Comparison of ENCODE assay signal across 9 mouse cellular contexts in the genomic region with DNA sequence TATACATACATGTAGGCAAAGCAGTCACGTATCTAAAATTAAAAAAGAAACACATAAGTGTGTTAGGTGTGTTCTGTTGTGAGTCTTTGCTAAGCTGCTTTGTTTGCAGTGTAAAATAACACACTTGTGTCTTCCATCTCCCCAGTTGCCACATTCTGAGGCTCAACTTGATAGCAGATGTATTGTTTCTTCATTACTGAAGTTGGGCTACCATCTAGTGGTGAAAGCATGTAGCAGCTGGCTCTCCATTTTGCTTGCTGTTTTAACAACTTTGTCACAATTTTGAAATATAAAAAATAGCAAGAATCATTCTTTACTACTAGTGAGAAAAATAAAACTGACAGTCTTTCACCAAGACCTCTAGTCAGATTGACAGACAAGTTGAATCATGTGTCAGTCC.
DNase-seq lines count a peak whose midpoint lies in the region; ATAC-seq and TF ChIP-seq lines count a peak whose summit lies in the region.
"Had no signal": no experiment of that assay in that cellular context is flagged by ENCODE, and none has a peak within 500 bp of the region (broad histone marks: within the 10 kb centered on the region; RNA-seq: fewer than 3 reads in every experiment).

No protein-coding gene starts in this region.

- WGBS in hindbrain, embryonic 14.5 days: 89% methylated on average over 1 of the region's 1 CpGs
- 89% methylated on average over 1 of the region's 1 CpGs for WGBS in hindbrain, embryonic 16.5 days
- WGBS in lung, embryonic 14.5 days: 97% methylated on average over 1 of the region's 1 CpGs

- TF ChIP-seq CTCF in C2C12 (IDR thresholded peaks at IDR 0.05; ENCODE audit: control insufficient read depth, insufficient read depth, insufficient read length): peak; percentile 7
- peak; percentile 61 for TF ChIP-seq CTCF in cortical plate, adult 2 months (IDR thresholded peaks at IDR 0.05; ENCODE audit: extremely low read depth, insufficient read depth, low read length)
- peak; percentile 72 for TF ChIP-seq CTCF in lung, embryonic 14.5 days (IDR thresholded peaks at IDR 0.05; ENCODE audit: low read depth)

- no peaks in the 10 kb centered on the region for H3K4me1 ChIP-seq in hindbrain, embryonic 14.5 days (replicated peaks; ENCODE audit: control insufficient read depth, insufficient read depth, low read length)
- H3K4me1 ChIP-seq in hindbrain, embryonic 16.5 days (ENCODE audit: control insufficient read depth, insufficient read depth, low read depth, low read length): no peaks in the 10 kb centered on the region
- H3K4me1 ChIP-seq in cortical plate, adult 2 months (ENCODE audit: control insufficient read depth, insufficient read depth, low read length): no peaks in the 10 kb centered on the region
- H3K4me1 ChIP-seq in lung, embryonic 14.5 days (ENCODE audit: insufficient read depth): no peaks in the 10 kb centered on the region
- H3K4me1 ChIP-seq: liver, embryonic 15.5 days had no signal

- no peaks in the 10 kb centered on the region for H3K79me2 ChIP-seq in C2C12 (ENCODE audit: control insufficient read depth, insufficient read depth)

- H3K4me3 ChIP-seq in hindbrain, embryonic 14.5 days (replicated peaks; ENCODE audit: low read length): no peak overlapping the region
- H3K4me3 ChIP-seq in hindbrain, embryonic 16.5 days (ENCODE audit: low read length): no peak overlapping the region
- H3K4me3 ChIP-seq in C2C12 (ENCODE audit: insufficient read depth, poor library complexity, severe bottlenecking): no peak overlapping the region
- H3K4me3 ChIP-seq in cortical plate, adult 2 months (ENCODE audit: insufficient read depth, low read length): no peak overlapping the region
- no peak overlapping the region for H3K4me3 ChIP-seq in lung, embryonic 14.5 days (ENCODE audit: low read depth, low read length)
- H3K4me3 ChIP-seq: liver, embryonic 15.5 days had no signal

- peak; percentile 70 for DNase-seq in hindbrain, embryonic 14.5 days (ENCODE audit: low spot score)
- DNase-seq in NIH3T3 (ENCODE audit: low read depth): peak; percentile 69
- DNase-seq in lung, embryonic 14.5 days: peak; percentile 78
- no peak for DNase-seq in yolk sac, embryonic 10.5 days (ENCODE audit: low spot score)

- H3K9ac ChIP-seq in hindbrain, embryonic 14.5 days: no peak overlapping the region
- H3K9ac ChIP-seq in hindbrain, embryonic 16.5 days (ENCODE audit: low read depth, low read length): no peak overlapping the region
- no peak overlapping the region for H3K9ac ChIP-seq in lung, embryonic 14.5 days
- H3K9ac ChIP-seq: liver, embryonic 15.5 days had no signal

- ATAC-seq in hindbrain, embryonic 14.5 days (ENCODE audit: low FRiP score): no peak
- no peak for ATAC-seq in hindbrain, embryonic 16.5 days
- ATAC-seq in lung, embryonic 14.5 days (ENCODE audit: insufficient read depth): no peak
- ATAC-seq in erythroid progenitor cell, adult 5-6 weeks (replicated peaks; ENCODE audit: low FRiP score, poor library complexity, severe bottlenecking): no peak

- no peaks in the 10 kb centered on the region for H3K9me3 ChIP-seq in hindbrain, embryonic 14.5 days (ENCODE audit: control insufficient read depth, low read length)
- no peaks in the 10 kb centered on the region for H3K9me3 ChIP-seq in hindbrain, embryonic 16.5 days (ENCODE audit: control insufficient read depth, low read length)
- H3K9me3 ChIP-seq in lung, embryonic 14.5 days (ENCODE audit: low read depth, low read length): no peaks in the 10 kb centered on the region; the same call in 1 of the 2 replicates
- H3K9me3 ChIP-seq: liver, embryonic 15.5 days had no signal

- H3ac ChIP-seq in C2C12 (ENCODE audit: control insufficient read depth, insufficient read length, low read depth): no peak overlapping the region

- H3K36me3 ChIP-seq in hindbrain, embryonic 14.5 days (replicated peaks; ENCODE audit: control insufficient read depth, insufficient read depth): peaks cover 3% of the 10 kb centered on the region; the same call in 1 of the 2 replicates
- no peaks in the 10 kb centered on the region for H3K36me3 ChIP-seq in hindbrain, embryonic 16.5 days (ENCODE audit: control insufficient read depth, insufficient read depth, low read length)
- H3K36me3 ChIP-seq in C2C12 (ENCODE audit: control insufficient read depth, insufficient read depth): no peaks in the 10 kb centered on the region
- H3K36me3 ChIP-seq in lung, embryonic 14.5 days (ENCODE audit: insufficient read depth): 0 out of 2 replicates have a peak, but pooled peaks cover 4% of the 10 kb centered on the region
- H3K36me3 ChIP-seq: liver, embryonic 15.5 days had no signal

- no peak overlapping the region for H3K27ac ChIP-seq in hindbrain, embryonic 14.5 days
- H3K27ac ChIP-seq in hindbrain, embryonic 16.5 days (ENCODE audit: low read depth, low read length): no peak overlapping the region
- H3K27ac ChIP-seq in cortical plate, adult 2 months (ENCODE audit: insufficient read depth, low read length): no peak overlapping the region
- H3K27ac ChIP-seq in lung, embryonic 14.5 days (ENCODE audit: low read depth): no peak overlapping the region
- H3K27ac ChIP-seq: liver, embryonic 15.5 days had no signal

- no peaks in the 10 kb centered on the region for H3K27me3 ChIP-seq in hindbrain, embryonic 14.5 days (ENCODE audit: control insufficient read depth, insufficient read depth, low read length)
- H3K27me3 ChIP-seq in hindbrain, embryonic 16.5 days (replicated peaks; ENCODE audit: control insufficient read depth, insufficient read depth, low read length): no peaks in the 10 kb centered on the region
- H3K27me3 ChIP-seq in C2C12 (ENCODE audit: control insufficient read depth, insufficient read depth, insufficient read length): no peaks in the 10 kb centered on the region
- no peaks in the 10 kb centered on the region for H3K27me3 ChIP-seq in lung, embryonic 14.5 days (ENCODE audit: insufficient read depth, low read length)
- H3K27me3 ChIP-seq: liver, embryonic 15.5 days had no signal

- H3K79me3 ChIP-seq in C2C12 (ENCODE audit: low read depth): no peaks in the 10 kb centered on the region

- no peak overlapping the region for H3K4me2 ChIP-seq in hindbrain, embryonic 14.5 days (replicated peaks)
- no peak overlapping the region for H3K4me2 ChIP-seq in hindbrain, embryonic 16.5 days (ENCODE audit: low read length)
- no peak overlapping the region for H3K4me2 ChIP-seq in lung, embryonic 14.5 days
- H3K4me2 ChIP-seq: liver, embryonic 15.5 days had no signal

- no peak for TF ChIP-seq POLR2A in cortical plate, adult 2 months (IDR thresholded peaks at IDR 0.05; ENCODE audit: extremely low read depth, insufficient read depth, low read length)

TF ChIP-seq in C2C12, 6 proteins besides CTCF, POLR2A, EP300 and RAD21:
- TF ChIP-seq CEBPB (IDR thresholded peaks at IDR 0.05; ENCODE audit: low read depth): no peak
- no peak for TF ChIP-seq MAX (IDR thresholded peaks at IDR 0.05)
- TF ChIP-seq MYOD1 (IDR thresholded peaks at IDR 0.05; ENCODE audit: control insufficient read depth, insufficient read length, low read depth): no peak

Comparison
In these comparisons a context has a peak if more than half of its experiments do, and no peak if none do; other contexts are left out.
1. CTCF ChIP-seq: peak in every context shown above with its lines; median percentile 72 in lung, embryonic 14.5 days; 61 in cortical plate, adult 2 months; 7 in C2C12.